Mouse (Mus musculus) liver, postnatal 0 days (tissue): ENCODE results near the gene Adarb1.

ENCODE experiments used
- CTCF ChIP-seq: sonication (generic); IDR thresholded peaks from 2 replicates; pipeline ENCODE4 v1.5.1; 2016; ENCODE audit warnings: antibody characterized with exemption, low read depth
- EP300 ChIP-seq: IDR thresholded peaks from 2 replicates; pipeline ENCODE4 v1.6.1; 2016; ENCODE audit warnings: antibody characterized with exemption, low read depth, mild to moderate bottlenecking

DNA sequence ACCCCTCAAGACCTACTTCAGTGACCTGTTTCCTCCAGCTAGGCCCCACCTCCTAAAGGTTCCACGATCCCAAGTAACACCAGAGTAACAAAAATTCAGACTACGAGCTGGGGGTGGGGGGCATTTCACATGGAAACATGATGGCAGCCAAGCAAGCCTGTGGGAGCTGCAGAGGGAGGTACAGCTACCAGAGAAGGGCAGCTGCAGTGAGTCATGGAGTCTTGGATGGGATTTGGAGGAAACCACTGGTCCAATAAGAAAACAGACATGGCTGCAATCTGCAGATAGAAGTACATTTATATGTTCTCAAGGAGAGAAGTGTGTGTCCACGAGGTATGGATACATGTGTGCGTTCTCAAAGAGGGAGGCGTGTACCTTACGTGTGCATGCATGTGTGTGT is 173.3 kb downstream of the Adarb1 start:
- no peak for TF ChIP-seq CTCF
- no peak for TF ChIP-seq EP300
